Mouse (Mus musculus) thymus, adult 2 months (tissue): Measurements from ENCODE around the gene Gnas.

Experiments used
- CTCF ChIP-seq: fragments of 200-500 bp; IDR thresholded peaks from 2 replicates; pipeline ENCODE4 v1.5.1; 2012; ENCODE audit warnings: mild to moderate bottlenecking, control low read depth, low read length, moderate library complexity, borderline replicate concordance; ENCODE audit not compliant: control insufficient read depth, poor library complexity, insufficient read depth; ENCODE audit errors: extremely low read depth
- POLR2A ChIP-seq: fragments of 200-500 bp; IDR thresholded peaks from 2 replicates; pipeline ENCODE4 v1.6.1; 2012; ENCODE audit warnings: mild to moderate bottlenecking, low read length, control low read depth, moderate library complexity; ENCODE audit not compliant: control insufficient read depth, poor library complexity, insufficient read depth; ENCODE audit errors: extremely low read depth

DNA sequence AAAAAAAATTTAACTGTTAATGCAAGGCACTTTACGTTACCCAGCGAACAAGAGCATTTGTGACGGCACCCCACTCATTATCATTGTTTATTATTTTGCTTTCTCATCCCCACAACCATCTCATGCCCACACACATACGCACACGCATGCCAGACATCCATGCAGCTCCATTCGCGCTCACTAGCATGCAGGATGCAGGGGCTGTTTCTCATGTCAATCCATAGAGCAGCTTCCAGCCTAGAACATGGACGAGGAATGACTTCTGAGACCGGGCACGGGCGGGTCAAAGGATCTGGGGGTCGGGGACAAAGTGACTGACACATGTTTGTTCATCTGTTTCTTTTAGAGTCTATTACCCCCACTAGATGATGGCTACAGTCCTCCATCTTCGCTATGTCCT lies 53.2 kb downstream of the Gnas start:
- no peak for TF ChIP-seq CTCF
- TF ChIP-seq POLR2A, result no peak
